Mouse (Mus musculus) forebrain, embryonic 15.5 days (tissue): ENCODE results near the gene 1700057G04Rik. TPM values are rescaled to one million over a fixed set of nuclear protein-coding genes. Genes with fewer than 3 reads are reported as not detected.

Experiments
- ATAC-seq: fragments of 200-750 bp; cut with Nextera tagmentation; replicated peaks from 2 replicates; pipeline ENCODE4 v1.8.0; 2017; ENCODE audit warnings: mild to moderate bottlenecking, moderate TSS enrichment, moderate library complexity
- H3K27ac ChIP-seq: fragments of 300-500 bp; sonication (generic); replicated peaks from 2 replicates; pipeline ENCODE4 v1.5.1; 2015; ENCODE audit warnings: mild to moderate bottlenecking, inconsistent platforms
- H3K27me3 ChIP-seq: fragments of 300-500 bp; sonication (generic); 2 replicates; pipeline ENCODE4 v1.6.1; 2015; ENCODE audit warnings: inconsistent platforms
- H3K36me3 ChIP-seq: fragments of 300-500 bp; sonication (generic); 2 replicates; pipeline ENCODE4 v1.6.1; 2015; ENCODE audit warnings: mild to moderate bottlenecking, inconsistent platforms
- H3K4me1 ChIP-seq: fragments of 300-500 bp; sonication (generic); 2 replicates; pipeline ENCODE4 v1.6.1; 2015; ENCODE audit warnings: inconsistent platforms
- H3K4me2 ChIP-seq: fragments of 300-500 bp; sonication (generic); replicated peaks from 2 replicates; pipeline ENCODE4 v1.6.1; 2015; ENCODE audit warnings: mild to moderate bottlenecking, inconsistent platforms
- H3K4me3 ChIP-seq: fragments of 300-500 bp; sonication (generic); 2 replicates; pipeline ENCODE4 v1.5.1; 2015; ENCODE audit warnings: mild to moderate bottlenecking, inconsistent platforms
- H3K9ac ChIP-seq: fragments of 300-500 bp; sonication (generic); replicated peaks from 2 replicates; pipeline ENCODE4 v1.6.1; 2015; ENCODE audit warnings: mild to moderate bottlenecking, inconsistent platforms
- H3K9me3 ChIP-seq: fragments of 300-500 bp; sonication (generic); 2 replicates; pipeline ENCODE4 v1.6.1; 2016; ENCODE audit warnings: inconsistent platforms
- WGBS: fragments of 180-500 bp; shearing (Covaris S2); methylation state at CpG from one replicate; pipeline ENCODE4 v1.1.7; 2015; ENCODE audit warnings: mixed read lengths; 5-methylcytosine and 5-hydroxymethylcytosine counted together
- polyA plus RNA-seq: library from polyadenylated mRNA; unstranded; fragments of >200 nt; fragmentation: Nextera tagmentation; extraction: Ambion mirVana; gene quantifications from 2 replicates; pipeline ENCODE4 v1.2.1, GENCODE M21; 2015

1700057G04Rik gene
- polyA plus RNA-seq, 1 experiment from 2014 or later = not detected

GRCm38 (mm10) chr9:92373896-92374295 is 64.7 kb downstream of the 1700057G04Rik start:
- no peak overlapping the region for H3K4me3 ChIP-seq
- no peak overlapping the region for H3K27ac ChIP-seq
- no peaks in the 10 kb centered on the region for H3K27me3 ChIP-seq
- no peak for ATAC-seq
- WGBS = 81% methylated on average over 4 of the region's 4 CpGs
- no peak overlapping the region for H3K4me2 ChIP-seq
- H3K36me3 ChIP-seq = no peaks in the 10 kb centered on the region
- no peaks in the 10 kb centered on the region for H3K4me1 ChIP-seq
- no peaks in the 10 kb centered on the region for H3K9me3 ChIP-seq
- no peak overlapping the region for H3K9ac ChIP-seq

DNA sequence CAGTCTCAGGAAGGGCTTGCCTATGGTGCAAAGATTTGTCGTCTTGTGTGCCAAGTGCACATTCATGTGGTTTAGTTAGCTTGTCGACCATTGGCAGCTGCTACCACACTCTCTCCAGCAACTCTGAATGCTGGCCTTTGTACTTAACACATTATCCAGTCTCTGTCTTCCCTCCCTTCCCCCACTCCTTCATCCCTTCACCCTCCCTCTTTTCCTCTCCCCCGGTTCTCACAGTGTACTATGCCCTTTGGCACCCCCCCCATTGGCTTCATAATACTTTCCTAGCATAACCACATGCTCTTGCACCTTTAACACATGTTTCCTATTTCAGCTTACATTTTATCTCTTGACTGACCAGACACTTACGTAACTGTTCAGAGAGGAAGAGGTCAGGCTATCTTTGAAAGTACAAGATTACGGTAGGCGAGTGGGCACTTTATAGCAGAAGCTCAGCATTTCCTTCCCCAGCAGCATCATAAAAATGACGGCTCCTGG is 65.6 kb downstream of the 1700057G04Rik start:
- no peak overlapping the region for H3K4me2 ChIP-seq
- H3K4me3 ChIP-seq = no peak overlapping the region
- H3K27ac ChIP-seq = no peak overlapping the region
- no peaks in the 10 kb centered on the region for H3K27me3 ChIP-seq
- H3K4me1 ChIP-seq = no peaks in the 10 kb centered on the region
- no peaks in the 10 kb centered on the region for H3K9me3 ChIP-seq
- peak; percentile 81 for ATAC-seq
- no peak overlapping the region for H3K9ac ChIP-seq
- 63% methylated on average over 7 of the region's 7 CpGs for WGBS
- no peaks in the 10 kb centered on the region for H3K36me3 ChIP-seq

GRCm38 (mm10) chr9:92375378-92375777 is 66.2 kb downstream of the 1700057G04Rik start:
- Histone ChIP-seq H3K4me3 (no peak overlapping the region), H3K4me2 (no peak overlapping the region), H3K27me3 (no peaks in the 10 kb centered on the region), H3K9ac (no peak overlapping the region), H3K36me3 (no peaks in the 10 kb centered on the region), H3K27ac (no peak overlapping the region), H3K9me3 (no peaks in the 10 kb centered on the region), H3K4me1 (no peaks in the 10 kb centered on the region)
- WGBS = 65% methylated on average over 8 of the region's 8 CpGs
- no peak for ATAC-seq

DNA sequence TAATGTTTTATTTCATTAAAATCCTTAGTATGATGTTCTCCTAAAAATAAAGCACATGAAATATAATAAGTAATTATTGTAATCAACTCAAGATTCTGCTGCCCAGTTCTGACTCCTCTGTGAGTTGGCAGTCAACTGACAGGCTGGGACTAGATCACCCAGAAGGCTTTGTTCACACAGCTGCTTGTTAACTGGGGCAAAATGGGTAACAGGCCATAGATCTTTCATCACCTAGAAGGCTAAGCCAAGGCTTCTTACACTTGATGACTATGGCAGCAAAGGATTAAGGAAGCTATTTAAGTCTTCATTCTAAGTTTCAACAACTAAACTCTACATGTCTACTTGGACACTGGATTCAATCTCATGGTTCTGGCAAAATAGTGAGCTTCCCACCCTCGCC is 68.8 kb downstream of the 1700057G04Rik start:
- ATAC-seq = 0 out of 2 replicates have a peak, but pooled peaks have one; percentile 35
- Histone ChIP-seq H3K4me3 (no peak overlapping the region), H3K27ac (no peak overlapping the region), H3K4me1 (no peaks in the 10 kb centered on the region), H3K36me3 (no peaks in the 10 kb centered on the region), H3K4me2 (no peak overlapping the region), H3K9me3 (no peaks in the 10 kb centered on the region), H3K27me3 (no peaks in the 10 kb centered on the region), H3K9ac (no peak overlapping the region)
- 69% methylated on average over 1 of the region's 1 CpGs for WGBS

GRCm38 (mm10) chr9:92379240-92379639 is 70.1 kb downstream of the 1700057G04Rik start:
- WGBS = 93% methylated on average over 5 of the region's 5 CpGs
- Histone ChIP-seq H3K4me1 (no peaks in the 10 kb centered on the region), H3K4me3 (no peak overlapping the region), H3K27me3 (no peaks in the 10 kb centered on the region), H3K36me3 (no peaks in the 10 kb centered on the region), H3K9me3 (no peaks in the 10 kb centered on the region), H3K4me2 (no peak overlapping the region), H3K9ac (no peak overlapping the region), H3K27ac (no peak overlapping the region)
- ATAC-seq = no peak

DNA sequence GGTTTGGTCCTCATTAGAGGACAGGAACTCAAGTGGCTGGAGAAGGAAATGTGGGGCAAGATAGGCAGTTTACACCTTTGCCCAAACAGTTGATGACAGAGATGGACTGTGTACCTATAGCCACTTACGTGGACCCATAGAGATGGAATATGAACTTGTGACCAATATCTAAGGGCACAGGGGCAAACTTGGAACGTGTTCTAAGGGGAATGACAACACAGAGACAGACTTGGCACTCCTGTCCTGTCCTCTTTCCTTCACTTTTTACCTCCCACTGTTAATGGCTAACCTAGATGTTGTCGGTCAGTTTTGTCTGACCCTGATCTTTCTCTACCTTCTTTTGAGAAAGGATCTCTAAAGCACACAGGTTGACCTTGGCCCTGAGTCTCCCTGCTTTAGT is 74.2 kb downstream of the 1700057G04Rik start:
- Histone ChIP-seq H3K4me2 (no peak overlapping the region), H3K4me3 (no peak overlapping the region), H3K9me3 (no peaks in the 10 kb centered on the region), H3K4me1 (no peaks in the 10 kb centered on the region), H3K36me3 (no peaks in the 10 kb centered on the region), H3K9ac (no peak overlapping the region), H3K27me3 (no peaks in the 10 kb centered on the region), H3K27ac (no peak overlapping the region)
- 83% methylated on average over 3 of the region's 3 CpGs for WGBS
- no peak for ATAC-seq

DNA sequence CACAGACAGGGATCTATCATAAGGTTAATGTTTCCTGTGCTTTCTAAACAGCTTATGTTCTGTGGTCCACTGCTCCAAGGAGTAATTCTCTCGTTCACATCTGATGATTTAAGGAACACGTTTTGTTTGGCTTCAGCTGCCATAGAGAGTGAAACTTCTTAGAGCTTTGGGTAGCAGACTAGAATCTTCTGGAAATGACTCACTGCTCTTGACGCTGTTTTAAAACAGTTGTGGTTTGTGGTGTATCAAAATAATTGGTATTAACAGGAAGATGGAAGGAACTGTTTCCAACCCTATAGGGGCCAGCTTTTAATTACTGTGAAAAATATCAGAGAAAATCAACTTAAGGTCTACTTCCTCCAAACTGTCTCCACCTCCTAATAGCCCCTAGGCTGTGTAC is 75.2 kb downstream of the 1700057G04Rik start:
- WGBS = 84% methylated on average over 3 of the region's 3 CpGs
- H3K36me3 ChIP-seq = no peaks in the 10 kb centered on the region
- no peak overlapping the region for H3K27ac ChIP-seq
- no peaks in the 10 kb centered on the region for H3K4me1 ChIP-seq
- ATAC-seq = no peak
- no peak overlapping the region for H3K4me3 ChIP-seq
- no peak overlapping the region for H3K9ac ChIP-seq
- H3K27me3 ChIP-seq = no peaks in the 10 kb centered on the region
- H3K9me3 ChIP-seq = no peaks in the 10 kb centered on the region
- H3K4me2 ChIP-seq = no peak overlapping the region

DNA sequence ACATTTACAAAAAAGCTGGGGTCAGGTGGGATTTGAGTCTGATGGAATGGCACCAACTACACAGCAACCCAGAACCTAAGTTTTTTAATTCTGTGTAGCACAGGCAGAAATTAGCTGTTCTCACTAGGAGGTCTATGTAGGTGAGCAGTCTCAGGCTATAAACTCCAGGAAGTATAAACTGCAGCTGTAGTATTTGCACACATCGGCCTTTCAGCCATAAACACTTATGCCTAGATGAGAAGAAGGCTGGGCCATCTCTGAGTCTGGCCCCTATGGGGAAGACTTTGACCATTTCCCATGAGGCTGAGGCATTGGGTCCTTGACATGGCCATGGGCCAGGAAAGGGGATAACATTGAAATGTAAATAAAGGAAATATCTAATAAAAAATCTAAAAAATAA is 76.7 kb downstream of the 1700057G04Rik start:
- no peaks in the 10 kb centered on the region for H3K36me3 ChIP-seq
- WGBS = 92% methylated on average over 1 of the region's 1 CpGs
- H3K27ac ChIP-seq = no peak overlapping the region
- no peaks in the 10 kb centered on the region for H3K4me1 ChIP-seq
- no peak overlapping the region for H3K9ac ChIP-seq
- H3K27me3 ChIP-seq = no peaks in the 10 kb centered on the region
- ATAC-seq = no peak
- no peaks in the 10 kb centered on the region for H3K9me3 ChIP-seq
- no peak overlapping the region for H3K4me2 ChIP-seq
- no peak overlapping the region for H3K4me3 ChIP-seq

GRCm38 (mm10) chr9:92386871-92387270 is 77.7 kb downstream of the 1700057G04Rik start:
- Histone ChIP-seq H3K27ac (no peak overlapping the region), H3K4me3 (no peak overlapping the region), H3K36me3 (no peaks in the 10 kb centered on the region), H3K9me3 (no peaks in the 10 kb centered on the region), H3K9ac (no peak overlapping the region), H3K4me2 (no peak overlapping the region), H3K4me1 (no peaks in the 10 kb centered on the region), H3K27me3 (no peaks in the 10 kb centered on the region)
- WGBS = 79% methylated on average over 1 of the region's 1 CpGs
- ATAC-seq = no peak

DNA sequence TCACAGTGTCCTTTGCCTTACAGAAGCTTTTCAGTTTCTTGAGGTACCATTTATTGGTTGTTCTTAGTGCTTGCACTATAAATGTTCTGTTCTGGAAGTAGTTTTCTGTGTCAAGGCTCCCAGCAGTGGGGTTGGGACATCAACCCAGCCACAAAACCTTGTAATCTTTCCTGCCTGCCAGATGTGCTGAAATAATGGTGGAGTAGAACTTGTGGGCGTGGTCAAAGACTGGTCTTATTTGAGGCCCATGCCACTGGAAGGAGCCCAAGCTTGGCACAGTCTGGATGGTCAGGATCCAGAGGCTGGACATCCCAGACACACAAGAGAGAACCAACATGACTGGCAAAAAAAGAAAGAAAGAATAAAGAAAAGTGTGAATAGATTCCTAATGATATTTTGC is 78.2 kb downstream of the 1700057G04Rik start:
- Histone ChIP-seq H3K36me3 (no peaks in the 10 kb centered on the region), H3K9me3 (no peaks in the 10 kb centered on the region), H3K27me3 (no peaks in the 10 kb centered on the region), H3K4me3 (no peak overlapping the region), H3K4me2 (no peak overlapping the region), H3K4me1 (no peaks in the 10 kb centered on the region), H3K27ac (no peak overlapping the region), H3K9ac (no peak overlapping the region)
- no peak for ATAC-seq
- WGBS = 92% methylated on average over 1 of the region's 1 CpGs

DNA sequence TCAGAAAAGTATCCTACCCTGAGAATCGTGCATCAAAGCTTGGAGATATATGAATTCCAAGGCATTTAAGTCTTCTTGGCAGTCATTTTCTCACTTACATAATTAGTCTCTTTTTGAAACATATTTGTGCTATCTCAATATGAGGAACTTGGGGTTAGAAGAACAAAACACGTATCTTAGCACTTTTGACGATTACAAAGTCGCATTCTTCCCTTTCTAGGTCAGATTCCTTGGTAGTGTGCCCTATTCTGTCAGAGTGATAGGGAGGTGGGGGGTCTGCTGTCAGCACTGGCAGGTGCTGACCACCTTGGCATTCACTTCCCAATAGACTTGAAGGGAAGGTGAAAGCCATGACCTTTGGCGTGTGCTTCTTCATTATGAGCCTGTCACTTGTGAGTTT is 93.5 kb downstream of the 1700057G04Rik start:
- ATAC-seq = no peak
- Histone ChIP-seq H3K4me3 (no peak overlapping the region), H3K36me3 (no peaks in the 10 kb centered on the region), H3K27ac (no peak overlapping the region), H3K9ac (no peak overlapping the region), H3K4me1 (no peaks in the 10 kb centered on the region), H3K27me3 (no peaks in the 10 kb centered on the region), H3K9me3 (no peaks in the 10 kb centered on the region), H3K4me2 (no peak overlapping the region)
- WGBS = 92% methylated on average over 5 of the region's 5 CpGs
